Mouse (Mus musculus) layer of hippocampus, adult 18-20 months (tissue): ENCODE measurements around the gene Crat. TPM values are rescaled to one million over a fixed set of nuclear protein-coding genes. Genes with fewer than 3 reads are reported as not detected.
A peak's percentile ranks its signal among the peaks of the same experiment; 100 is the strongest.

Experiments used
- DNase-seq, 2 experiments: peaks; one replicate each; pipeline ENCODE4 v3.0.0; 2022; ENCODE audit warnings: low spot score in 2 of 2
- long read RNA-seq: library from polyadenylated mRNA; stranded (forward); transcript quantifications from one replicate; pipeline ENCODE4 v2.0.0, GENCODE M21; 2021
- total RNA-seq, 2 experiments: library from RNA; stranded (reverse); gene quantifications; 2 replicates each; pipeline ENCODE4 v1.2.3; 2021

Gene Crat
- 10 to 100 TPM; 45.9 to 55.6 TPM for total RNA-seq
- long read RNA-seq, transcript Crat-201 (14 exons, 3,833 nt), result major isoform, 49 of 79 reads
- long read RNA-seq, partial matches to known transcripts, result 4 of 79 reads
- long read RNA-seq, other reads (novel, unspliced or antisense), result 26 of 79 reads

DNA sequence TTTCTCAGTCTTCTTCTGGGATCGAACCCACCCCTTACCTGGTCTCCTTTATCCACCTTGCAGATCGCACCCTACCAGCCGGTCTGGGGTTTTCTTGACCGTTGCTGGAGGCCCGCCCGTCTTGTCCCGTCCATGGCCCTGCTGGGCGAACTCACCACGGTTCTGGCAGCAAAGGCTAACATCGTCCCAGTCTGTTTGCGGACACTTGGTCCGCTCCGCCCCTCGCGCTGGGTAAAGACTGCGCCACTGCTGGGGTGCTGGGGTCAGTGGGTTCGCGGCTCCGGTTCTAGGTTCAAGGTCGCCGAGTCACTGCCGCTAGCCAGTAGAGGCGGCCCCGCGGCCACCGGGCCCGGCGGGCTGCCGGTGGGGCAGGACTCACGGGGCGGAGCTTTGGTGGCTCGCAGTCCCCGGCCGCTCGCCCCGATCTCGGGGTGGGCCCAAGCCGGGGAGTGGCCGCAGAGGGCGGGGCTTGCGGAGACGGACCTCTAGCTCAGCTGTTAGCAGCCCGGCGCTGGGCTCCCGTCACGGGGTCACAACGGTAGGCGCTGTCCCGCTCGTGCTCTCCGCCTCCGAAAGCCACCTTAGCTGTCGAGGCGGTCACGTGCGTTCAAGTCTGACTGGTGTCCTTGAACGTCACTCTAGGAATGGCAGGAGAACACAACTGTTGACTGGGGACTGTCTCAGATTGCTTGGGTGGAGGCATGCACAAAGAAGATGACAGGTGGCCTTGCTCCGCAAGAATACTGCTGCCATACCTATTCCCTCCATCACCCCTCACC, at the start of gene Crat:
Gene Crat, minus strand, starts transcription at position 657 of the 779 bp plus-strand sequence.
- DNase-seq, result peak; percentile 90 to 92

DNA sequence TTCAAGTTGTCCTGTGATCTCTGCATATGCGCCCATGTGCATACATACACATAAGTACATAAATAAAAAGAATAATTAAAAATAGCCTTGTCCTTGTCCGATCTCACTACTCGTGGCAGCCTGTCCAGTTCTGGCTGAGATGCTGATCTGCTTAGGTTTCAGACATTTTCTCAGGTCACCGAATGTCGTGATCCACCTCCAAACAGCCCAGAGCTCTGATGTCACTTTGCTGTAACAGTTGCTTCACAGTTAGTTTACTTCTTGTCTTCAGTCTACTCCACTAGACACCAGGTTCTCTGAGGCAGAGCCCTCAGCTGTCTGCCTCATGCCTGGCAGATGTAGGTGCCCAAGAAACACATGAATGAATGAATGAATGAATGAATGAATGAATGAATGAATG, 48.8 kb upstream of the Crat start:
- no peak for DNase-seq

DNA sequence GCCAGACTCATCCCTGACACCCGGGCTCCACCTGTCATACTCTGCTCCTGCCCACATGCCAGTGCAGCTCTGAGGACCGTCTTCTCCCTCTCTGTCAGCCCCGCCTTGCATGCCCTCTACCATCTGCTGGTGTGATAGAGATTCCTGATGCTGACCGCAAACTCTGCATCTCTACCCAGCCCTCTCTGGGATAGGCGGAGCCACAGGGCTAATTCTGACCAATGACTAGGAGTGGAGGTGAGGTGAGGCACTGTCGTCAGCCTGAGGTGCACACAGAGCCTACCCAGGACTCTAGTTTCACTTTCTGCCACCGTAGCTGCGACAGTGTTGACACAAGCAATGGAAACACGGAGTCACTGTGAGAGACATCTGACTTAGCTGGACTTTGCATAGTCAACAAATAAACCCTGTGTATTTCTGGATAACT, 48.3 kb upstream of the Crat start:
- DNase-seq, result peak in 1 of 2 experiments; percentile 57

DNA sequence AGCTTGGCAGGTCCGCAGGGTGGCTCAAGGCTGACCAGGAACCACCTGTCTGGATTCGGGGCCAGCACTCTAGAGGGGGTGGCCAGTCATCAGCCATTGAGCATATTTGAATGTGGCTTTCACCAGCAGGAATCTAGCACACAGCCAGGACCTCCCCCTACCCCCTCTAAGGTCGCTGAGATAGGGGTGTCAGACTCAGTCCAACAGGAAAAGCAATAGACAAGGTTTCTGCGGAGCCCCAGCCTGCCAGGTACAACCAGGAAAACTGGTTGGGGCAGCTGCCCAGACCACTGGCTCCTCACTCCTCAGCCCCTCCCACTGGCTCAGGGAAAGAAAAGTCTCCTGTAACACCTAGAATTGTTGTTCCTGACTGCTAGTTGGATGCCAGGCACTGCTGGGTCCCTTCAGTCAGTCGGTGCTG, 47.7 kb upstream of the Crat start:
- DNase-seq, result no peak

DNA sequence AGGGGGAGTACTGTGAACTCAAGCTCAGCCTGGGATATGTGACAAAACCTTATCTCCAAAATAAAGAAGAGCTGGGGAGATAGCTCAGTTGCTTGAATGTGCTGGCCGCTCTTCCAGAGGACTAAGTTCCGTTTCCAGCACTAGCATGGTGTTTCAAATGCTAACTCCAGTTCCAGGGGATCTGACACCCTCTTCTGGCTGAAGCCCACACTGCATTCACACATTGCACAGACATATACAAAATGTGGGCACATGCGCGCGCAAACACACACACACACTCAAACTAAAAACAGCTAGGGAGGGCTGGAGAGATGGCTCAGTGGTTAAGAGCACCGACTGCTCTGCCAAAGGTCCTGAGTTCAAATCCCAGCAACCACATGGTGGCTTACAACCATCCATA, 43.6 kb upstream of the Crat start:
- DNase-seq, result no peak

DNA sequence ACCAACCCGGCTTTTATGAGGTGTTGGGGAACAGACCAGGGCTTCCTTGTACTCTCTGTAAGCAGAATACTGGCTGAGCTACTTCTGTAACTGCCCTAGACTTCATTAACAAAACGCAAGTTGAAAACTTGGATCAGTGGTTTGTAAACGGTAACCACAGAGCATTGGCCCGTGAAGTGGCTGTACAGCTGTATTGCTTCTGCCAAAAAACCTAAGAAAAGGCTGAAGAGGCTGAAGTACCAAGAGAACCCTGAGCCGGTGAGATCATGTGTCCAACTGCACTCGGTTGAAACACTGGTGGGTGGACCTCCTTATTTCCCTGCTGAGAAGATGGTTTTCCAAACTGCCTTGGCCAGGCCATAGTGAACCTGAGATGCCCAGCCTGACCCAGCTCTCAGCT, 42.7 kb upstream of the Crat start:
- no peak for DNase-seq

DNA sequence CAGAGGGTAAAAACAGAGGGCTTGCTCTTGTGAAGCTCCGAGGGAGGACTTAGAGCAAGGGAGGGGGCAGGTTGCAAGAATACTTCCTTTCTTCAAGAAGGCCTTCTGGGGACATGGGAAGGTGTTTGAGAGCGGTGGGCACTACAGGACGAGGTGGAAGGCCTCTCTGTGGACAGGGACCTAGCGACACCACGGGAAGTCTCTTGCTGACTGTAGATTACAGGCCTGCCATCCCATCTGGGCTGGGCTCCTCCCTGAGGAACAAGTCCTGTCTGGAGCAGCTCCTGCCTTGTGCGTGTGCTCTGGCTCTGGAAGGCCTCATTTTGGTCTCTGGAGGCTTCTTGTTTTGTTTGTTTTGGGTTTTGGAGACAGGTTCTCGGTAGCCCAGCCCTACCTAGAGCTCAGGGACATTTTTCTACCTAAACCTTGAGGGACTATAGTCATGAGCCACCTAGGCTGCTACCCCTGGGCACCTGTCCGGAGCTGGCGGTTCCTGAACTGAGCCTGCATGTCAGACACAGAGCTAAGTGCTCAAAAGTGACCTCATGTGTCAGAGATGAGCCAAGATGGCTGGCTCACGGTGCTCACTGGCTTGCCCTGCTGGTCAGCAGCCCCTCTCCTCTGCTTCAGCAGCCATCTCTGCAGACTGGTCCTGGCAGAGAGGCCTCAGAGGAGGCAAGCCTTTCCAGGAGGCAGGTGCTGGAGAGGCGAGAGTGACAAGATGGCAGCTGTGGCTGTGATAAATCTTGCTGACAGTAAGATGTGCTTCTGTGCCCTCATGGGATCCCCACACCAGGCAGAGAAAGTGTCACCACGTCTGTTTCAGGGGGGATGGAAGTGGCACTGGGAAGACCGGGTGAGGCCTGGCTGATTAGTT, 40.7 kb upstream of the Crat start:
- DNase-seq, result no peak

DNA sequence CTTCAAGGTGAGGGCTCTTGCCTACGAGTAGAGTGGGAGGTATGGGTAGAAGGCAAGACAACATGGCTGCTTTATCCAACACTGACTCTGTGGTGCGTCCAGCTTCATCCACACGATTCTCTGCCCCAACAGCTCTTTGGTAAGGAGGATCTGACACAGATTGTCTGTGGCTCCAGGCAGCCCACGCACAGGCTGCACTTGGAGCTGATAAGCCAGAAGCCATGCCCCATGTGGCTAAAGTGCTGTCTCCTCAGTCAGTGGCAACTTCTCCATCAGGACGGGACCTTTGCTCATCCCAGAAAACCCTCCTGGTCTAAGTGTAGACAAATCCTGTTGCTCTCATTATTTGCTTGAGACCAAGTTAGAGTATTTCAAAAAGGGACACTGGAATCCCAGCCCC, 39.0 kb upstream of the Crat start:
- DNase-seq, result no peak

DNA sequence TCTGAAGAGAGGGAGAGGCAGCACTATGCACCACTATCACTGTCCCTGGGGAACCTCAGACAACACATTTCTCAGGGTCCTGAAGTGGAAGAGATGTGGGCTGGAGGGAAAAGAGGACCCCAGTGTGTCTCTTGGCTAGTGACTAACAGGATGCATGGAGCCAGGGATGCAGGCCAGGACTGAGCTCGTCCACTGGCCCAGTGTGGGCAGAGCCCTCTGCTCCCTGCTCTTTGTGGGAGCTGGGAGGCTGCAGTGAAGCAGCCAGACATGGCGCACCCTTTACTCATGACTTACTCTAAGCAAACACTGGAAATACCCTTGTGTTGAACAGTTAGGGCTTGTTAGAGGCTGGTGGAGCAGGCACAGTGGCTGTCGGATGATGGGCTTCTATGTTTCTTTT, 38.0 kb upstream of the Crat start:
- no peak for DNase-seq

DNA sequence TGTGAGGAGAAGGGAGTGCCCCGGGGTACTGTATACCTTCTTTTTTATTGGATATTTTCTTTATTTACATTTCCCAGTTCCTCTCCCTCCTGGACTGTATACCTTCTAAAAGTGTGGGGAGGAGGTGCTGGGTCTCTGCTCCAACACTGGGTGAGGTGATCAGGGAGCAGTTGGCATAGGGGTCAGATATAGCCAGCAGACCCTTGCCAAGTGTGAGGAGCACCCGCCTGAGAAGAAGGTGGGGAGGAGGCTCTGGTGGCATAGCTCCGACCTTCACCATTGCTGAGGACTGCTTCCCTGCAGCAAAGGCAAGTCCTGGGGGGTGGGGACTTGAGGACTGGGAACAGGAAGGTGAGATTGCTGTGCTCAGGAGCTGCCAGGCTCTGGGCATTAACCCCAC, 35.9 kb upstream of the Crat start:
- DNase-seq, result no peak

DNA sequence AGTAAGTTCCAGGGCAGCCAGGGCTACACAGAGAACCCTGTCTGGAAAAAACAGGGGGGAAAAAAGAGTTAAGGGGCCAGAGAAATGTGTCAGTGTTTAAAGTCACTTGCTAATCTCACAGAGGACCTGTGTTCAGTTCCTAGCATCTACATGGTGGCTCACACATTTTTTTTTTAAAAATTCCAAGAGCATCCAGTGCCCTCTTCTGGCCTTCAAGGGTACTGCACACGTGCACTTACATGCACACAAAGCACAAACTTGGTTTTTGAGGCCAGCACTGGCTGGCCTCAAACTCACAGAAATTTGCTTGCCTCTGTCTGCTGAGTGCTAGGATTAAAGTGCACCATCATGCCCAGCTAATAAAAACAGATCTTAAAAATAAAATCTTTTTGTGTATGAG, 34.9 kb upstream of the Crat start:
- no peak for DNase-seq

DNA sequence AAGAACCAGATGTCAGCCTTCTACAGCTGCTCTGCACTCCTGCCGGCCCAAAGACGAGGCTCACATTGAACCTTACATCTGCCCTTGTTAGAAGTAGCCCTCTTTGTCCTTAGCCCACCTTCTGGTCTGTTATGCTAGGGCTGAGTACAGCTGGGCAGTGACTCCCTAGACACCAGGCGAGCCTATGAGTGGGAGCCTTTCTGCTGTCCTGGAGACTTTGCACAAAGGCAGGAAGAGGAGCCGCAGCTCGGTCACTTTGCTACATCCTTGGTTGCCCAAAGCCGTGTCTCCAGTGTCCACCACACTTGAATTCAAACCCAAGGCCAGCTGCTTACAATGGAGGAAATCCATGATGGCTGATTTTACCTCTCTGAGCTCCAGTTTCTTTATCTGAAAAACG, 32.8 kb upstream of the Crat start:
- DNase-seq, result no peak

DNA sequence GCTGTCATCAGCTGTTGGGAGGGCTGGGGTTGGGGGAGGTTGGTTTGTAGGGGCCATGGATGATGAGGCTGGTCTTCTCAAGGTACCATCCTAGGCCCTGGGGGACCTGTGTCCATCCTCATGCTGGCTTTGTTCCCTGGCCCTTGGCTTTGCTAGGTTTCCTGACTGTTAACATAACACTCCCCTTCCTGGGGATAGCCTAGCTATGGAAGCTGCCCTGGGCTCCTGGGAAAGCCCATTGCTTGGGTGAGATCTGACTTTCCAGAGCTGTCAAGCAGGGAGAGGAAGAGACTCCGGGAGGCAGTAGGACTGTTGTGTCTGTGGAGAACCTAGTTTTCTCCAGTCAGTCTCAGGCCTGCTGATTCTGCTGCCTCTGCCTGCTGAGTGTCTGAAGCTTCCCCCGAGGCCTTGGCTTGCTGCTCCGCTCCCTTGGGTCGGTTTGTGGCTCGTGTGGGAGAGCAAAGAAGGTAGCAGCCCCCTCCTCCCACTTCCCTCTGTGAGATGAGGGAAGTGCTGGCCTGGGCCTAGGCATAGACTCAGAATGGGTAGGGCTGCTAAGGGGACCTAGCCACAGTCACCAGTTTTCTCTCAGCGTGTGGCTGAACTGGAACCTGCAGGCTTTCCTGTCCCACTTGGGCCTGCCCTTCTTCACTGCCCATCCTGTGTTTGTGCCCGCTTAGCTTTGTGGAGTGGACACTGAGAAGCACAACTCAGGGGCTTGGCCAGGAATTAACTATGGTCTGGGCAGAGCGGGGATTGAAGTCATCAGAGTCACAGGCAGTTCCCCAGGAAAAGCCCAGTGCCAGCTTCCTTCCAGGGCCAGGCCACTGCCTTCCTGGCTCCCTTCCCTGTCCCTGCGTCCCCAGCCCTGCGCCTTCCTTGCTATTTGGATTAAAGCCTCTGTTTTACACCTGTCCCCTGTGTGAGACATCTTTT, 31.5 kb upstream of the Crat start:
- no peak for DNase-seq

DNA sequence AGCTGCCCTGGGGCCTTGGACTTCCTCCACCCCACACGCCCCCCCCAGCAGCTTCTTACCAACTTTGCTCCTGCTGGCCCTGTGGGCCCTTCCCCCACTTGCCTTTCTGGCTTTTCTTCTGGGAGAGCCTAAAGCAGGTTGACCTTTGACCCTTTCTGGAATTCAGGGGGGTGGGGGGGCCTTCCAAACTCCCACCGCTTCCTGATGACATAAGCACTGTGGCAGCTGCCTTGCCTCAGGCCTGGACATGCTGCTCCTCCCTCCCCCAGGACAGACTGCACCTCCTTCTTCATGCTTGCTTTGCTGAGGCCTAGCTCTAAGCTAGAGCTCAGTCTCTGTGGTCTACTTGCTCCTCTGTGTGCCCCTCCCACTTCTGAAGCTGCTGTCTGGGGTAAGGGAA, 29.7 kb upstream of the Crat start:
- DNase-seq, result no peak

DNA sequence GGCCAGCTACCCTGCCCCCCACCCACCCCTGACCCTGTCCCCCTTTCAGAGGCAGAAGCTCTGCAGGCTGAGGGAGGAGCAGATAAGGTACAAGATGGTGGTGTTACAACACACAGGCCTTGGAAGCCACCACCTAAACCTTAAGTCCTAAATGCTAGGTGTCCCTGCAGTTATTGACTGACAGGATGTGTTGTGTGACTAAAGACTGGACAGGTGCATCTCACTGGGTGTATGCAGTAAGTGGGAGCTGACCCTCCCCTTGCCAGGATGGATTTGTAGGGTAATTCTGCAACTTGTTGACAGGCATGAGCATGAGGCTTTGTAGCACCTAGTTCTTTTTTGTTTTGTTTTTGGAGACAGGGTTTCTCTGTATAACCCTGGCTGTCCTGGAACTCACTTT, 28.8 kb upstream of the Crat start:
- no peak for DNase-seq

DNA sequence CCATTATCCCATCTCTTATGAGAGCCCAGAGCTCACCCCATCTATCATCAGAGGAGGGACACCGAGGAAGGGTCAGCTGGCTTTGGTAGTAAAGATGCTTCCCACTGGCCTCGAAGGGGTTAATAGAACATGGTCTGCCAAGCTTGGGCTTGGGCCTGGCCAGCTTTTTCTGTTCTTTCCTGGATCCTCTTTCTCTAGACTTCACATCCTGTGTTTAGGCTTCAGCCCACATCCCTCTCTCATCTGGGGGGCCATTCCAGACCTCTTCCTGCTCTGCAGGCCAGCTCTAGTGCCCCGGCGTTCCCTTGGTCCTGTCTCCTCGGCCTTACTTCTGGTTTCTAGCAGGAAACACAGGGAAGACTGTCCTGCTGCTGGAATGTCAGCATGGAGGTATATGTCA, 28.4 kb upstream of the Crat start:
- no peak for DNase-seq

DNA sequence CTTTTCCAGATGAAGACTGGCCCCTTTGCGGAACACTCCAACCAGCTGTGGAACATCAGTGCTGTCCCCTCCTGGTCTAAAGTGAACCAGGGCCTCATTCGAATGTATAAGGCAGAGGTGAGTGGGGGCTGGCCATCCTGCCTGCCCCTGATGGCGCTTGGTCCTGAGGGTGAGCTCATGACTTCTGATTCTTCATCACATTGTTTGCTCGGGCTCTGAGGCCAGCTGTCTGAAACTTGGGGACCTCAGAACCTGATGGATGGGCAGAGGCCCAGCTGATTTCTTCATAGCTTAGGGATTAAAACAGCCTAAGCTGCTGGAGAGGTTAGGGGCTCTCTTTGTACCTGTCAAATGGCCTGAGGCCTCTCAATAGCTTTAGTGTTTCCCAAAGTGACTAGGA, 27.7 kb upstream of the Crat start:
- no peak for DNase-seq

DNA sequence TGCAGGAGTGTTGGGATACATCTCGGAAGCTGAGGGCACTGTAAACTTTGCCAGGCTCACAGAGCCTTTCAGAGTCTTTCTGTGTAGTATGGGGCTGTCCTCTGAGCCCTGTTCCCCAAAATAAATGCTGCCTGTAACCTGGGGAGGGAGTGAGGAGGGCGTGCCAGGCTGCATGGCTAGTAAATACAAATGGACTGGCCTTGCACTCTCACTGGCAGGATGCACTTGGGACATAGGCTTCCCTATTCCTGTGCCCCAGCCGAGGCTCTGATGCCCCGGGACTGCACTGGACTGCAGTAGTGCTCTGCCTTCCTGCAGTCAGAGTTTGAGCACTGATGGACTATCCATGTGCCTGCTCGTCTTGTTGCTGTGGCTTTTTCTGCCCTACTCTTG, 26.9 kb upstream of the Crat start:
- DNase-seq, result no peak

DNA sequence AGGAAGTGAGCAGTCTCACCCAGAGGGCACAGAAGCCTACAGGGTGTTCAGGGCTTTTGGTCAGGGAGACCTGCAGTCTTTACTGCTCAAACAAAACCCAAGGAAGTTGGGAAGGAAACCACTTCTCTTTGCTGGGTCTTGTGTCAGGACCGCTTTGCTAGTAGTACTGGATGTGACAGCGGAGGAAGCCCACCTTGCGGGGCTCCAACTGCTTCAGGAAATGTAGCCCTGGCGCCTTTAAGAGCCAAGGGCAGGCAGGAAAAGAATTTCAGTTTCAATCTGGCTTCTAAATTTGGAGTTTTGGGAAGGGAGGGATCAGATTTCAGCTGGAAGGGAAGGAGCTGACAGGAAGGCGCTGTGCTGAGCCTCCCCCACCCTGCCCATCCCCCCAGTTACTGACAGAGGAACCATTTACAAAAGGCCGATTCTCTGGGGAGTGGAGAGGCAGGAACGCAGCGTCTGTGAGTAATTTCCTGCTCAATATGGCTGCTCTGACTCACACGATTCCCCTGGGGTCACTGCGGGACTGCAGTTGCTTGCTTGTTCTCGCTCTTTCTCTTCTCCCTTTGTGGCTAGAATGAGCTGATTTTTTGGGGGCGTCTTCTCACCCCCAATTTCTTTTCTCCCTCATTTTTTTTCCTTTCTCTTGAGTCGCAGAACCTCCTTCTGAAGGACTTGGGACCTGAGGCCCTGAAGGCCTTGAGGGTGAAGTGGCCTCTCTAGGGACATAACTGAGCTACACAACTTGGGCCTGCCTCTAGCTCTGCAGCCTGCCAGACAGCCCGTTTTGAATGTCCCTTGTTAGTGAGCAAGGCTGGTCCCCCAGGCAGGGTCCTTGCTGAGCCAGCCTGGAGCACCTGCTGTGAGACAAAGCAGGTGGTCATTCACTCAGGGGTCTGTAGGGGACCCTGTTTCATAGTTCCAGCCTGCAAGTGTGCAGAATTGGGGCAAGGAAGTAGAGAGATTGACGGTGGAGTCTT, 26.2 kb upstream of the Crat start:
- DNase-seq, result peak; percentile 70 to 84
